ENCODE assay signal across 8 mouse cellular contexts in genomic region chr3:52047537-52047936, GRCm38 (mm10). TPM values are rescaled to one million over a fixed set of nuclear protein-coding genes. Genes with fewer than 3 reads are reported as not detected.
DNase-seq lines count a peak whose midpoint lies in the region; ATAC-seq lines count a peak whose summit lies in the region.

No protein-coding gene starts in this region.

- H3K4me1 ChIP-seq in heart, embryonic 15.5 days (replicated peaks): peaks cover 41% of the 10 kb centered on the region
- peaks cover 14% of the 10 kb centered on the region for H3K4me1 ChIP-seq in liver, embryonic 16.5 days (ENCODE audit: control insufficient read depth, low read depth, low read length)

- no peak overlapping the region for H3K4me3 ChIP-seq in heart, embryonic 15.5 days
- no peak overlapping the region; the same call in 1 of the 2 replicates for H3K4me3 ChIP-seq in liver, embryonic 16.5 days (ENCODE audit: low read depth, low read length)

- H3K36me3 ChIP-seq in heart, embryonic 15.5 days: peaks cover 3% of the 10 kb centered on the region; the same call in 1 of the 2 replicates
- H3K36me3 ChIP-seq in liver, embryonic 16.5 days (ENCODE audit: control insufficient read depth, insufficient read depth): no peaks in the 10 kb centered on the region

- DNase-seq in cerebellum, adult 9-11 months: peak; percentile 33
- DNase-seq in cerebellum, postnatal 10 days: no peak
- DNase-seq in adrenal gland, postnatal 10 days: peak; percentile 32
- no peak for DNase-seq in left cerebral cortex, adult 11 months (ENCODE audit: low spot score)
- no peak for DNase-seq in lung, postnatal 14 days

- ATAC-seq in heart, embryonic 15.5 days (replicated peaks; ENCODE audit: insufficient number of reproducible peaks, insufficient read depth, low FRiP score, low read depth): no peak
- ATAC-seq in liver, embryonic 16.5 days (ENCODE audit: low read depth): no peak
- ATAC-seq in frontal cortex, adult (ENCODE audit: low TSS enrichment): no peak

- 76% methylated on average over 8 of the region's 8 CpGs for WGBS in heart, embryonic 15.5 days
- 67% methylated on average over 8 of the region's 8 CpGs for WGBS in liver, embryonic 16.5 days (ENCODE audit: insufficient replicate concordance)

- peak overlapping the region; percentile 93 for H3K27ac ChIP-seq in heart, embryonic 15.5 days
- peak overlapping the region; percentile 47 for H3K27ac ChIP-seq in liver, embryonic 16.5 days (ENCODE audit: low read length)

- H3K9me3 ChIP-seq in heart, embryonic 15.5 days (replicated peaks): no peaks in the 10 kb centered on the region
- H3K9me3 ChIP-seq in liver, embryonic 16.5 days (replicated peaks; ENCODE audit: control insufficient read depth, low read length): no peaks in the 10 kb centered on the region

- H3K4me2 ChIP-seq in heart, embryonic 15.5 days: peak overlapping the region; percentile 66
- peak overlapping the region; percentile 68 for H3K4me2 ChIP-seq in liver, embryonic 16.5 days (ENCODE audit: low read depth, low read length)

- H3K27me3 ChIP-seq in heart, embryonic 15.5 days: no peaks in the 10 kb centered on the region
- no peaks in the 10 kb centered on the region for H3K27me3 ChIP-seq in liver, embryonic 16.5 days (ENCODE audit: control insufficient read depth, insufficient read depth, low read depth, low read length)

- H3K9ac ChIP-seq in heart, embryonic 15.5 days: 0 out of 2 replicates have a peak overlapping the region, but pooled peaks have one; percentile 2
- H3K9ac ChIP-seq in liver, embryonic 16.5 days (ENCODE audit: low read depth, low read length): no peak overlapping the region

RNA-seq across cellular contexts. Expression of gene Maml3, which starts 57.3 kb away (rescaled TPM):
- 10 to 100 TPM in 1 of 2 experiments, 1 to 10 TPM in 1; 8.3 to 10.9 TPM for total RNA-seq in adrenal gland, postnatal 10 days (2021)
- polyA plus RNA-seq in heart, embryonic 15.5 days (2015; fragmentation: Nextera tagmentation; extraction: Ambion mirVana): 1.9 and 2.9 TPM in 2 replicates
- 0.78 and 0.84 TPM in 2 replicates for polyA plus RNA-seq in liver, embryonic 16.5 days (2015; fragmentation: Nextera tagmentation; extraction: Ambion mirVana)

Comparison
In these comparisons a context has a peak if more than half of its experiments do, and no peak if none do; other contexts are left out.
1. DNase-seq: peak in cerebellum, adult 9-11 months (single experiment) and adrenal gland, postnatal 10 days (single experiment); none in cerebellum, postnatal 10 days (0 of 2), left cerebral cortex, adult 11 months (single experiment) and lung, postnatal 14 days (single experiment).